ENCODE assay signal across 24 mouse cellular contexts in the genomic region with DNA sequence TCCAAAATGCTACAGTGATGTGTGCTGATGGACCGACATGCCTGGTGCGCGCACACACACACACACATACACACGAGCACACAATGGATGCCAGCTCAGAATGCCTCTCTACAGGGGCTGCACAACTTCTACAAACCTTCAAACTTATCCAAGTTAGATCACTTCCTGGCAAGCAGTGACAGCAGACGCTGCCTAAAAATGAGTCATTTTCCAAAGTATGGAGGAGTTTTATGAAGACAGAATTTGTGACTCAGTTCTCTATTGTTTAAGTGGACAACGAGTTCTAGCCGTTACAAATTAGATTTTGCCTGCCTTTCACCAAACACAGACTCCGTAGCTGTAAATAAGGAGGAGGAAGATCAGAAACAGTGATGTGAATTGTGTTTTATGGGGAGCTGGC.
A peak's percentile ranks its signal among the peaks of the same experiment; 100 is the strongest.
DNase-seq lines count a peak whose midpoint lies in the region; ATAC-seq and TF ChIP-seq lines count a peak whose summit lies in the region.
"Had no signal": no experiment of that assay in that cellular context is flagged by ENCODE, and none has a peak within 500 bp of the region (broad histone marks: within the 10 kb centered on the region; RNA-seq: fewer than 3 reads in every experiment).

No protein-coding gene starts in this region.

- DNase-seq in embryonic facial prominence, embryonic 14.5 days (ENCODE audit: low spot score), result peak; percentile 46
- DNase-seq in embryonic facial prominence, embryonic 10.5 days (ENCODE audit: low spot score), result no peak
- DNase-seq in limb, embryonic 14.5 days (ENCODE audit: low spot score), result peak; percentile 40
- DNase-seq in limb, embryonic 10.5 days (ENCODE audit: low spot score), result no peak
- DNase-seq in B cell, adult 2 months, result no peak
- DNase-seq in urinary bladder, postnatal 36 days (ENCODE audit: low spot score in 2 of 2), result no peak
- DNase-seq: adrenal gland, adult 8-10 months; cerebellum, adult 8-10 months; cerebellum, postnatal 36 days; gastrocnemius, postnatal 10 days; heart, adult 18-20 months; heart, postnatal 14 days; kidney, adult 11 months; kidney, postnatal 36 days; liver; spleen, adult 18-20 months; thymus, postnatal 25 days had no signal

- 71% methylated on average over 8 of the region's 8 CpGs for WGBS in embryonic facial prominence, embryonic 14.5 days
- WGBS in embryonic facial prominence, embryonic 10.5 days, result 79% methylated on average over 8 of the region's 8 CpGs
- 54% methylated on average over 8 of the region's 8 CpGs for WGBS in limb, embryonic 14.5 days
- 70% methylated on average over 8 of the region's 8 CpGs for WGBS in limb, embryonic 10.5 days
- 77% methylated on average over 8 of the region's 8 CpGs for WGBS in macrophage (ENCODE audit: missing documents)

- no peak overlapping the region for H3K4me2 ChIP-seq in embryonic facial prominence, embryonic 14.5 days (ENCODE audit: low read depth, low read length)
- no peak overlapping the region for H3K4me2 ChIP-seq in limb, embryonic 14.5 days (replicated peaks; ENCODE audit: low read depth, low read length, severe bottlenecking)
- H3K4me2 ChIP-seq: heart, embryonic 13.5 days; hindbrain, embryonic 13.5 days; kidney, embryonic 15.5 days; liver, embryonic 15.5 days; lung, embryonic 15.5 days; midbrain, embryonic 11.5 days had no signal

- no peak overlapping the region for H3K27ac ChIP-seq in embryonic facial prominence, embryonic 14.5 days (replicated peaks; ENCODE audit: low read depth, low read length)
- H3K27ac ChIP-seq in embryonic facial prominence, embryonic 10.5 days (replicated peaks), result no peak overlapping the region
- H3K27ac ChIP-seq in limb, embryonic 14.5 days (replicated peaks; ENCODE audit: low read depth, low read length), result no peak overlapping the region
- no peak overlapping the region for H3K27ac ChIP-seq in limb, embryonic 10.5 days
- 0 out of 2 replicates have a peak overlapping the region, but pooled peaks have one; percentile 5 for H3K27ac ChIP-seq in macrophage
- H3K27ac ChIP-seq: heart, embryonic 13.5 days; hindbrain, embryonic 13.5 days; kidney, embryonic 15.5 days; liver, embryonic 15.5 days; lung, embryonic 15.5 days had no signal

- no peaks in the 10 kb centered on the region for H3K27me3 ChIP-seq in embryonic facial prominence, embryonic 14.5 days (replicated peaks; ENCODE audit: control insufficient read depth, insufficient read depth, low read length)
- no peaks in the 10 kb centered on the region for H3K27me3 ChIP-seq in embryonic facial prominence, embryonic 10.5 days (replicated peaks; ENCODE audit: low read depth, poor library complexity, severe bottlenecking)
- no peaks in the 10 kb centered on the region for H3K27me3 ChIP-seq in limb, embryonic 14.5 days (ENCODE audit: control insufficient read depth, insufficient read depth, low read length)
- no peaks in the 10 kb centered on the region for H3K27me3 ChIP-seq in limb, embryonic 10.5 days (ENCODE audit: low read depth, poor library complexity, severe bottlenecking)
- H3K27me3 ChIP-seq: heart, embryonic 13.5 days; hindbrain, embryonic 13.5 days; liver, embryonic 15.5 days; lung, embryonic 15.5 days had no signal

- ATAC-seq in embryonic facial prominence, embryonic 14.5 days (ENCODE audit: low read depth), result no peak
- ATAC-seq in limb, embryonic 14.5 days (ENCODE audit: low FRiP score, low read depth), result no peak

- no peak overlapping the region for H3K4me3 ChIP-seq in embryonic facial prominence, embryonic 14.5 days (ENCODE audit: low read depth, low read length)
- no peak overlapping the region for H3K4me3 ChIP-seq in embryonic facial prominence, embryonic 10.5 days
- no peak overlapping the region for H3K4me3 ChIP-seq in limb, embryonic 14.5 days (replicated peaks; ENCODE audit: low read length)
- H3K4me3 ChIP-seq in limb, embryonic 10.5 days, result no peak overlapping the region
- no peak overlapping the region for H3K4me3 ChIP-seq in macrophage (ENCODE audit: inconsistent target)
- H3K4me3 ChIP-seq: heart, embryonic 13.5 days; hindbrain, embryonic 13.5 days; kidney, embryonic 15.5 days; liver, embryonic 15.5 days; lung, embryonic 15.5 days had no signal

- no peaks in the 10 kb centered on the region for H3K9me3 ChIP-seq in embryonic facial prominence, embryonic 14.5 days (ENCODE audit: control insufficient read depth, low read length)
- no peaks in the 10 kb centered on the region for H3K9me3 ChIP-seq in embryonic facial prominence, embryonic 10.5 days
- no peaks in the 10 kb centered on the region for H3K9me3 ChIP-seq in limb, embryonic 14.5 days (ENCODE audit: control insufficient read depth, low read length)
- no peaks in the 10 kb centered on the region for H3K9me3 ChIP-seq in limb, embryonic 10.5 days (replicated peaks)
- H3K9me3 ChIP-seq: heart, embryonic 13.5 days; hindbrain, embryonic 13.5 days; kidney, embryonic 15.5 days; liver, embryonic 15.5 days; lung, embryonic 15.5 days had no signal

- H3K36me3 ChIP-seq in embryonic facial prominence, embryonic 14.5 days (ENCODE audit: control insufficient read depth, insufficient read depth, low read length), result no peaks in the 10 kb centered on the region
- 0 out of 2 replicates have a peak, but pooled peaks cover 2% of the 10 kb centered on the region for H3K36me3 ChIP-seq in embryonic facial prominence, embryonic 10.5 days (replicated peaks)
- H3K36me3 ChIP-seq in limb, embryonic 14.5 days (ENCODE audit: control insufficient read depth, insufficient read depth, low read length), result no peaks in the 10 kb centered on the region
- no peaks in the 10 kb centered on the region for H3K36me3 ChIP-seq in limb, embryonic 10.5 days
- no peaks in the 10 kb centered on the region for H3K36me3 ChIP-seq in macrophage (ENCODE audit: inconsistent target)
- H3K36me3 ChIP-seq: heart, embryonic 13.5 days; hindbrain, embryonic 13.5 days; kidney, embryonic 15.5 days; liver, embryonic 15.5 days; lung, embryonic 15.5 days had no signal

- peaks cover 56% of the 10 kb centered on the region; the same call in 1 of the 2 replicates for H3K79me2 ChIP-seq in macrophage (ENCODE audit: inconsistent target)

- H3K4me1 ChIP-seq in embryonic facial prominence, embryonic 14.5 days (ENCODE audit: control insufficient read depth, insufficient read depth, low read length), result peaks cover 15% of the 10 kb centered on the region
- H3K4me1 ChIP-seq in embryonic facial prominence, embryonic 10.5 days, result peaks cover 7% of the 10 kb centered on the region; the same call in 1 of the 2 replicates
- peaks cover 2% of the 10 kb centered on the region; the same call in 1 of the 2 replicates for H3K4me1 ChIP-seq in limb, embryonic 14.5 days (ENCODE audit: control insufficient read depth, insufficient read depth, low read length)
- peaks cover 13% of the 10 kb centered on the region; the same call in 1 of the 2 replicates for H3K4me1 ChIP-seq in limb, embryonic 10.5 days

- TF ChIP-seq POLR2A in limb, embryonic 14.5 days (IDR thresholded peaks at IDR 0.05; ENCODE audit: borderline replicate concordance, extremely low read depth, insufficient read depth, insufficient read length), result no peak

- H3K9ac ChIP-seq in embryonic facial prominence, embryonic 14.5 days (ENCODE audit: low read depth, low read length), result no peak overlapping the region
- H3K9ac ChIP-seq in limb, embryonic 14.5 days (ENCODE audit: low read depth, low read length, severe bottlenecking), result no peak overlapping the region
- H3K9ac ChIP-seq: heart, embryonic 13.5 days; hindbrain, embryonic 13.5 days; kidney, embryonic 15.5 days; liver, embryonic 15.5 days; lung, embryonic 15.5 days had no signal

Comparison
In these comparisons a context has a peak if more than half of its experiments do, and no peak if none do; other contexts are left out.
1. DNase-seq: peak in embryonic facial prominence, embryonic 14.5 days (single experiment) and limb, embryonic 14.5 days (single experiment); none in embryonic facial prominence, embryonic 10.5 days (single experiment), limb, embryonic 10.5 days (single experiment), B cell, adult 2 months (0 of 2) and urinary bladder, postnatal 36 days (0 of 2).